Mouse (Mus musculus) heart, postnatal 10 days (tissue): ENCODE results near the gene Nfs1. TPM values are rescaled to one million over a fixed set of nuclear protein-coding genes. Genes with fewer than 3 reads are reported as not detected.
"Not testable (repeated sequence)": the region's sequence is repeated elsewhere in the genome, so short reads cannot be mapped to it uniquely, and the experiment has no call there.

Experiments
- DNase-seq, 2 experiments: peaks; one replicate each; pipeline ENCODE4 v3.0.0; 2021
- intact Hi-C: fragments of 180-260 bp; cut with DNase I; formaldehyde crosslinking; loops from one replicate; pipeline ENCODE4 v1.15.1; 2025
- total RNA-seq, 2 experiments: library from RNA; stranded (reverse); gene quantifications; 2 replicates each; pipeline ENCODE4 v1.2.3; 2021

Gene Nfs1
- total RNA-seq = 10 to 100 TPM; 59.7 to 60.7 TPM

- intact Hi-C loops = loop anchor here (2.0 kb wide), 1 partner anchor 181 kb away; no protein-coding TSS in a partner anchor
- DNase-seq = peak; percentile 94 to 96
These were observed at the start of gene Nfs1, which contains the start of gene Romo1 for GRCm38 (mm10) chr2:156143953-156144724. TSS of gene Nfs1 (minus strand) at chr2:156144186. TSS of gene Romo1 (plus strand) at chr2:156144039.

- intact Hi-C loops = no loop called here
- DNase-seq = no peak
These were observed 49.3 kb upstream of the Nfs1 start for GRCm38 (mm10) chr2:156193066-156193862.

GRCm38 (mm10) chr2:156192068-156192467 is 48.1 kb upstream of the Nfs1 start:
- intact Hi-C loops = no loop called here

DNA sequence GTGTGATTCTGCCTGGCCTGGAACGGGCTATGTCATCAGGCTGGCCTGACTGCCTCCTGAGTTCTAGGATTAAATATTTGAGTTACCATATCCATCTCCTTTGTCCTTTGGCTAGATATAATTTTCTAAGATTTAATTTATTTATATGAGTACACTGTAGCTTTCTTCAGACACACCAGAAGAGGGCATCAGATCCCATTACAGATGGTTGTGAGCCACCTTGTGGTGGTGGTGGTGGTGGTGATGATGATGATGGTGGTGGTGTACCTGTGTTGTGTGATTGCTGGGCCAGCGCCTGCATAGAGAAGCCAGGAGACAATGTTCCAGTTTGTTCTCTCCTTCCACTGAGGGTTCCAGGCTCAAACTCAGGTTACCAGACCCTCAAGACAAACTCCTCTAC is 47.6 kb upstream of the Nfs1 start:
- no peak for DNase-seq
- intact Hi-C loops = no loop called here

More at GRCm38 (mm10) chr2:156192068-156192467, 48.1 kb upstream of the Nfs1 start:
- no peak for DNase-seq

GRCm38 (mm10) chr2:156190004-156190896 is 46.3 kb upstream of the Nfs1 start:
- DNase-seq = no peak
- intact Hi-C loops = no loop called here

GRCm38 (mm10) chr2:156189241-156189640 is 45.3 kb upstream of the Nfs1 start:
- intact Hi-C loops, DNase-seq: not testable (repeated sequence)

- intact Hi-C loops = loop anchor here (2.0 kb wide), 1 partner anchor 15 kb away; the partner anchor contains the start of gene Phf20
- DNase-seq = no peak
These were observed 37.6 kb upstream of the Nfs1 start for GRCm38 (mm10) chr2:156181592-156181991.

DNA sequence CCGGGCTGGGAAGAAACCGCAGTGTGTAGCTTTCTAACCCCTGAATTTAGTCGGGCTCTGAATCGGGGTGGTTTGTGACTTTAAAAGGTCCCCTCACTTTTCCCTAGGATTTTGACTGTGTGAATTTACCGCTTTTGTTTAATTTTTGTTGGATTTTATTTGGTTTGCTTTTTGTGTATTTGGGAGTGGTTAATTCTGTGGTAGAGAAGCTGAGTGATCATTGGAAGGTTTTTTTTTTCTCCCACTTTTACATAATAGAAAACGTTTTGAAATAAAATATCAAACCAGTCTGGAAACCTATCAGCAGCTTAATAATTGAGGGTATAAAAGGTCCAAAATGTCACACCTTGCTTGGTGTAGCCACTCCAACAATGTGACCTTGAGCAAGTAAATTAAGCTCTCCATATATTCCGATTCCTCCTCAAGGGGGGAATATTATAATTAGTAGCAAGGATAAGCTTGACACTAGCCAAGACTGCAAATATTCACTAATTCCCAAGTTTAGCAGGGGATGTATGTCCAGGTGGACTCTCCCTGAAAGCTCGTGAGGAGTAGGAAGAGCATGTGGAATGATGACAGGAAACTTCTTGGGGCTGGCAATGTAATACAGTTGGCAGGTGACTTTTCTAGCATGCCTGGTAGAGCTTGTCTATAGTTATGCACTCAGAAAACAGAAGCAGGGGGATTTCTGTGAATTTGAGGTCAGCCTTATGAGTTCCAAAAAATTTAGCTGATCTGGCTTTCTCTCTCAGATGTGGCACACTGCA is 37.0 kb upstream of the Nfs1 start:
- peak; percentile 38 to 45 for DNase-seq
- intact Hi-C loops = loop anchor here (2.0 kb wide), 1 partner anchor 16 kb away; the partner anchor contains the start of gene Phf20

- intact Hi-C loops = loop anchor here (2.0 kb wide), 1 partner anchor 17 kb away; the partner anchor contains the start of gene Phf20
- DNase-seq = peak; percentile 100
These were observed 36.3 kb upstream of the Nfs1 start, which contains the start of gene Rbm39 for GRCm38 (mm10) chr2:156180094-156180821. TSS of gene Rbm39 (minus strand) at chr2:156180238.

- intact Hi-C loops = loop anchor here (2.0 kb wide), 1 partner anchor 17 kb away; the partner anchor contains the start of gene Phf20
- DNase-seq = no peak
These were observed 35.8 kb upstream of the Nfs1 start for GRCm38 (mm10) chr2:156179796-156180093.

GRCm38 (mm10) chr2:156179046-156179795 is 35.2 kb upstream of the Nfs1 start:
- peak; percentile 84 to 87 for DNase-seq
- intact Hi-C loops = no loop called here

DNA sequence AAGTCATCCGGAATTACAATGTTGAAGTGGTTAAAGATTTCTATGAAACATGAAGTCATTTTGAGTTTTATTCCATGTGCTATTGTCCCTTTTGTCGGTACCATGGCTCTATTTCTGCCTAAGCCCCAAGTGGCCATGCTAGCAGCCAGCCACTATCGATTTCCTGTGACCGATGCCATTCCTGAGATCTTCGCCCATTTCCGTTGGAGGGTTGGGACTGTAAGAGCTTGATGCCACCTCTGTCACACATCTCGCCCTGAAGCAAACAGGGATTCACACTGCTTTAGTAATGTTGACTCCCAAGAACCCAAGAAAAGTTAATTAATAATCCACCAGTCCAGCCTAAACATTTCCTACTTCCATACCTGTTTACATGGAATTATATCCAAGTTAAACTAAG is 33.7 kb upstream of the Nfs1 start:
- no peak for DNase-seq
- intact Hi-C loops = loop anchor here (2.0 kb wide), 1 partner anchor 17 kb away; no protein-coding TSS in a partner anchor

- intact Hi-C loops = loop anchor here (2.0 kb wide), 1 partner anchor 16 kb away; no protein-coding TSS in a partner anchor
- DNase-seq = no peak
These were observed 33.1 kb upstream of the Nfs1 start for GRCm38 (mm10) chr2:156177079-156177478.

- no peak for DNase-seq
- intact Hi-C loops = no loop called here
These were observed 22.6 kb upstream of the Nfs1 start for GRCm38 (mm10) chr2:156166557-156166956.

- intact Hi-C loops = loop anchor here (2.0 kb wide), 1 partner anchor 19 kb away; no protein-coding TSS in a partner anchor
- DNase-seq = no peak
These were observed 21.5 kb upstream of the Nfs1 start for GRCm38 (mm10) chr2:156165478-156165877.

- intact Hi-C loops = no loop called here
- no peak for DNase-seq
These were observed 7.6 kb upstream of the Nfs1 start for GRCm38 (mm10) chr2:156151538-156151937.

GRCm38 (mm10) chr2:156147316-156147915 is 3.4 kb upstream of the Nfs1 start:
- intact Hi-C loops = loop anchor here (2.0 kb wide), 1 partner anchor 17 kb away; no protein-coding TSS in a partner anchor
- DNase-seq = no peak
